Mouse (Mus musculus): ENCODE measurements around the gene Spats1. TPM values are rescaled to one million over a fixed set of nuclear protein-coding genes. Genes with fewer than 3 reads are reported as not detected.
A peak's percentile ranks its signal among the peaks of the same experiment; 100 is the strongest.
"Not testable (repeated sequence)": the region's sequence is repeated elsewhere in the genome, so short reads cannot be mapped to it uniquely, and the experiment has no call there.

Gene Spats1
- total RNA-seq, 1 experiment from 2014 or later, result not detected

GRCm38 (mm10) chr17:45455783-45456182 is 19.4 kb downstream of the Spats1 start:
- ATAC-seq (ENCODE audit: extremely low read depth, insufficient number of reproducible peaks, low FRiP score, poor library complexity, severe bottlenecking), result not testable (repeated sequence)

DNA sequence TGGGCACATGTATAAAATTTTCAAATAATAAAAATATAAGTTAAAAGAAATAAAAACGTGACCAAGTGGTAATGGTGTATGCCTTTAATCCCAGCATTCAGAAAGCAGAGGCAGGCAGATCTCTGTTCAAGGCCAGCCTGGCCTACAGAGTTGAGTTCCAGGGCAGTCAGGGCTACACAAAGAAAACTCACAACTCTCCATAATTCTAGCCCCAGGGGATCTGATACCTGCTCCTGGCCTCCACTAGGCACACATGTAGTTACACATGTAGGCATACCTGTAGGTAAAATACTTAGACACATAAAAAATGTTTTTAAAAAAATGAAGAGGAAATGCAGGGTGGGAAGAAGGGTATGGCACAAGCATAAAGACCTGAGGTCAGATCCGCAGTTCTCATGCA is 20.4 kb downstream of the Spats1 start:
- ATAC-seq (ENCODE audit: extremely low read depth, insufficient number of reproducible peaks, low FRiP score, poor library complexity, severe bottlenecking), result no peak

- ATAC-seq (ENCODE audit: extremely low read depth, insufficient number of reproducible peaks, low FRiP score, poor library complexity, severe bottlenecking), result no peak
Measured at GRCm38 (mm10) chr17:45452271-45452670, 22.9 kb downstream of the Spats1 start.

- ATAC-seq (ENCODE audit: extremely low read depth, insufficient number of reproducible peaks, low FRiP score, poor library complexity, severe bottlenecking), result 0 out of 2 replicates have a peak, but pooled peaks have one; percentile 19
Measured at GRCm38 (mm10) chr17:45450153-45450552, 25.1 kb downstream of the Spats1 start.

DNA sequence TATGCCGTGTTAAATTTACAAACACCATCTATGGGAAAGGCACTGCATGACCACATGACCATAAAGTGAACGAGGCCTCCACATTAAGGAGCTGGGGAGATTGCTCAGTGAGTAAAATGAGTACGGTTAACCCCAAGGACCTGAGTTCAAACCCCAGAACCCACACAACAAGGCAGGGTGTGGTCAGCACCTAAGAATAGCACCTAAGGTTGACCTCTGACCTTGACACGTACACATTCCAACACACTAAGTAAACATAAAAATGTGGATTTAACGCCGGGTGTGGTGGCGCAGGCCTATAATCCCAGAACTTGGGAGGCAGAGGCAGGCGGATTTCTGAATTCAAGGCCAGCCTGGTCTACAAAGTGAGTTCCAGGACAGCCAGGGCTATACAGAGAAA is 25.6 kb downstream of the Spats1 start:
- no peak for ATAC-seq (ENCODE audit: extremely low read depth, insufficient number of reproducible peaks, low FRiP score, poor library complexity, severe bottlenecking)

DNA sequence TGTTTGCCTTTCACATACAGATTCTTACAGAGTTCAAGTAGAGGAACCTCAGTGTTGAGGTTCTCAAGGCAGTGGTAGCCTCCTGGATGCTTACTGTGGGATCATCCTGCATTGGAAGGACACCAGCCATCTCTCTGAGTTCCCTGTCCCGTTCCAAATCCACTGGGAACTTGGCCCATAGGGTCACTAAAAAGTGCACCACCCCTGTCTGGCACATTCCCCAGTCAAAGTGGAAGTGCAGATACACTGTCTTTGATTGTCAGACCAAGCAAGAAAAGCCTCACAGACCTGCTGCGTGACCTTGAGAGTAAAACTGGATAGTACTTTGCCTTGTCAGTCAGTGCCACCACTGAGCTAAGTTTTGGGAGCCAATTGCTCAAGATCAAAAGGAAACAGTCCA is 28.2 kb downstream of the Spats1 start:
- ATAC-seq (ENCODE audit: extremely low read depth, insufficient number of reproducible peaks, low FRiP score, poor library complexity, severe bottlenecking), result no peak

GRCm38 (mm10) chr17:45445923-45446322 is 29.3 kb downstream of the Spats1 start:
- ATAC-seq (ENCODE audit: extremely low read depth, insufficient number of reproducible peaks, low FRiP score, poor library complexity, severe bottlenecking), result no peak

- no peak for ATAC-seq (ENCODE audit: extremely low read depth, insufficient number of reproducible peaks, low FRiP score, poor library complexity, severe bottlenecking)
Measured at GRCm38 (mm10) chr17:45434262-45434590, 41.0 kb downstream of the Spats1 start.

- ATAC-seq (ENCODE audit: extremely low read depth, insufficient number of reproducible peaks, low FRiP score, poor library complexity, severe bottlenecking), result peak; percentile 92
Measured at GRCm38 (mm10) chr17:45433419-45434261, 41.6 kb downstream of the Spats1 start, which contains the start of gene Cdc5l. Cdc5l (minus strand) TSS chr17:45433737.

- ATAC-seq (ENCODE audit: extremely low read depth, insufficient number of reproducible peaks, low FRiP score, poor library complexity, severe bottlenecking), result no peak
Measured at GRCm38 (mm10) chr17:45432706-45433398, 42.4 kb downstream of the Spats1 start.

DNA sequence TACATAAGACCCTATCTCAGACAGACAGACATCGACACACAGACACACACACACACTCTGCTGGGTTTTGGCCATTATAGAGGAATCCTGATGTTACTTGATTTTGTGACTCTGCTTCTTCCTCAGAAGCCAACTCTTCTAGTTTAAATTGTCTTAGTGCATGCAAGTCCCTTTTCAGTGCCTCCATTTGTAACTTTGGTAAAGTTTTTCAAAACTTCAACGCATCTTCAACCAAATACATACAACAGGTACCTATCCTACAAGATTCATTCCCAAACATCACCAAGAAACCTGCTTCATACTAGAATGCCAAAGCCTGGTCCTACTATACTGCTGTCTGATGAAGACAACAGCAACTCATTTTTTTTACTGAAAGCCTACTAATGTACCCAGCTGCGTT is 43.2 kb downstream of the Spats1 start:
- no peak for ATAC-seq (ENCODE audit: extremely low read depth, insufficient number of reproducible peaks, low FRiP score, poor library complexity, severe bottlenecking)

DNA sequence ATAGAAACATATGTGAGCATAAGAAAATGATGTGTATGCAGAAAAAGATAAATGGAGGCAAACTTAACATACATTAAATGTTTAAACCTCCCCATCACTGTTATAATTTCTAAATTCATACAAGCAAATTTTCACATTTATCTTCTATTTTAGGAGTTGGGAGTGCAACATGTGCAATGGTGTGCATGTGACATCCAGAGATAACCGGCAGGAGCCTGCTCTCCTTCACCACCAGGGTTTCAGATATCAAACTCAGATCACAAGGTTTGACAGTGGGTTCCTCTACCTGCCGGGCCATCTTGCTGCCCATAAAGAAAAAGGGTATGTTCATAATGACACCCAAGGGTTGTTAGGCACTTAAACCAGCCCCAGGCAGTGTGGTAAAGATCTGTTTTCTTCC is 57.8 kb downstream of the Spats1 start:
- ATAC-seq (ENCODE audit: extremely low read depth, insufficient number of reproducible peaks, low FRiP score, poor library complexity, severe bottlenecking), result no peak

GRCm38 (mm10) chr17:45411617-45412016 is 63.6 kb downstream of the Spats1 start:
- not testable (repeated sequence) for ATAC-seq (ENCODE audit: extremely low read depth, insufficient number of reproducible peaks, low FRiP score, poor library complexity, severe bottlenecking)

GRCm38 (mm10) chr17:45408719-45409118 is 66.5 kb downstream of the Spats1 start:
- ATAC-seq (ENCODE audit: extremely low read depth, insufficient number of reproducible peaks, low FRiP score, poor library complexity, severe bottlenecking), result no peak

DNA sequence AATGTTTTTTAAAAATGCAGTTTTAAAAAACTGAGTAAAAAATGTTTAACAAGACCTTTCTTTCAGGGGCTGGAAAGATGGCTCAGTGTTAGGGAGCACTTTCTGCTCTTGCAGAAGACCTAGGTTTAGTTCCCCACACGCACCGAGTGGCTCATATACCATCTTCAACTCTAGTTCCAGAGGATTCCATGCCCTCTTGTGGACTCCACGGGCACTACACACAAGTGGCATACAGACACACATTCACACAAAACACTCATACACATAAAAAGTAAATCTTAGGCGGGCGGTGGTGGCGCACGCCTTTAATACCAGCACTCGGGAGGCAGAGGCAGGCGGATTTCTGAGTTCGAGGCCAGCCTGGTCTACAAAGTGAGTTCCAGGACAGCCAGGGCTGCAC is 68.9 kb downstream of the Spats1 start:
- no peak for ATAC-seq (ENCODE audit: extremely low read depth, insufficient number of reproducible peaks, low FRiP score, poor library complexity, severe bottlenecking)

GRCm38 (mm10) chr17:45403207-45403606 is 72.0 kb downstream of the Spats1 start:
- ATAC-seq (ENCODE audit: extremely low read depth, insufficient number of reproducible peaks, low FRiP score, poor library complexity, severe bottlenecking), result no peak

- ATAC-seq (ENCODE audit: extremely low read depth, insufficient number of reproducible peaks, low FRiP score, poor library complexity, severe bottlenecking), result no peak
Measured at GRCm38 (mm10) chr17:45402601-45403000, 72.6 kb downstream of the Spats1 start.

GRCm38 (mm10) chr17:45402126-45402525 is 73.1 kb downstream of the Spats1 start:
- ATAC-seq (ENCODE audit: extremely low read depth, insufficient number of reproducible peaks, low FRiP score, poor library complexity, severe bottlenecking), result no peak

GRCm38 (mm10) chr17:45401126-45401905 is 73.9 kb downstream of the Spats1 start:
- ATAC-seq (ENCODE audit: extremely low read depth, insufficient number of reproducible peaks, low FRiP score, poor library complexity, severe bottlenecking), result no peak

- ATAC-seq (ENCODE audit: extremely low read depth, insufficient number of reproducible peaks, low FRiP score, poor library complexity, severe bottlenecking), result no peak
Measured at GRCm38 (mm10) chr17:45398021-45398420, 77.2 kb downstream of the Spats1 start.

Data from neutrophil, adult 5-6 weeks (primary cell).